Mouse (Mus musculus) lung, postnatal 10 days (tissue): ENCODE measurements at regions not wholly inside any gene's neighbourhood (a gene's known extent, or its start where the extent isn't known, plus 50 kb on each side); places are given as distances from the start of the nearest gene placed in this dataset.
A peak's percentile ranks its signal among the peaks of the same experiment; 100 is the strongest.

Experiments
- DNase-seq: peaks from one replicate; pipeline ENCODE4 v3.0.0; 2021

GRCm38 (mm10) chr10:20776640-20777413 is 51.9 kb upstream of the Pde7b start:
- DNase-seq: peak; percentile 24

GRCm38 (mm10) chr10:20775731-20776429 is 51.0 kb upstream of the Pde7b start:
- no peak for DNase-seq
